Mouse (Mus musculus) common myeloid progenitor, adult 5-6 weeks (primary cell): ENCODE measurements around the gene Zdhhc14. TPM values are rescaled to one million over a fixed set of nuclear protein-coding genes. Genes with fewer than 3 reads are reported as not detected.
"Not testable (repeated sequence)": the region's sequence is repeated elsewhere in the genome, so short reads cannot be mapped to it uniquely, and the experiment has no call there.

ENCODE experiments used
- ATAC-seq: replicated peaks from 2 replicates; pipeline ENCODE4 v1.8.0; 2016; ENCODE audit warnings: low read depth, mild to moderate bottlenecking, moderate TSS enrichment, inconsistent platforms; ENCODE audit not compliant: poor library complexity, severe bottlenecking
- total RNA-seq: library from RNA; stranded (forward); fragments of 200-1000, 187-1606 nt; gene quantifications from 2 replicates; pipeline ENCODE4 v1.2.3, GENCODE M21; 2017

Gene Zdhhc14
- total RNA-seq, 1 experiment from 2014 or later, result 5.5 TPM

- ATAC-seq, result no peak
These were observed 102.7 kb downstream of the Zdhhc14 start for GRCm38 (mm10) chr17:5595068-5595467.

- ATAC-seq, result no peak; the same call in 1 of the 2 replicates
These were observed 104.1 kb downstream of the Zdhhc14 start for GRCm38 (mm10) chr17:5596490-5596889.

GRCm38 (mm10) chr17:5598999-5599398, 106.6 kb downstream of the Zdhhc14 start:
- no peak for ATAC-seq

GRCm38 (mm10) chr17:5600505-5601027, 108.2 kb downstream of the Zdhhc14 start:
- ATAC-seq, result no peak

DNA sequence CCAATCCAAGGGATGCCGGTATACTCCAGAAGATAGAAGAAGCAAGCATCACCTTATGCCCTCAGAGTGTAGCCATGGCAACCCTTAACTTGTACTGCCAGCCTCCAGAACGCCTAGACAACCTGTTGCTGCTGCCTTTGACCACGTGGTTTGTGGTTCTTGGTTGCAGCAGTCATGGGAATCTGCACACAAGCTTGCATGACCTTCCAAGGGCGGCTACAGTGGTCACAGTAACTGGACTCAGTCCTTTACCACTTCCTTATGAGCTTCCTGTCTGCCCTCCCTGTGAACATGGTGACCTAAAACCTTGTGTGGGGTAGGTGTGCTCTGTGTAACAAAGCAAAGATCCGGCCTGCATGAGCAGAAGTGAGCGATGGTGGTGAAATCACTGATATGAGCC, 109.6 kb downstream of the Zdhhc14 start:
- peak; percentile 62 for ATAC-seq

GRCm38 (mm10) chr17:5606151-5606591, 113.8 kb downstream of the Zdhhc14 start:
- ATAC-seq, result no peak

DNA sequence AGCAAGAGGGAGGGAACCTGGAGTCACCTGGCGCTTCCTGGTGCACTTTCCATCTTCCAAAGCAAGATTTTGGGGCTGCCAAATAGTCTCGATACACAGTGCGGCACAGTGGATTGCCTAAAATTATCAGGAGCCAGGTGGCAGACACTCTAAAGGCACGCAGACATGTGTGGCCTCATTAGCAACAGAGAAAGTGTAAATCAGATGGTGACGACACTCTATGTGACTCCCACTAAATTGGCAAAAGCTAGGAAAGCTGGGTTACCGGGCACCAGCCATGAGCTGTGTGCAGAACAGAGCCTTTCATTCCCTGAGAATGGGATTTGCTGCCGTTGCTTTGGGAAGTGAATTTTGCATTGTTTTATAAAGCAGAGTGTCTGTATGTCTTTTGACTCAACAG, 115.0 kb downstream of the Zdhhc14 start:
- ATAC-seq, result no peak

- no peak for ATAC-seq
These were observed 117.7 kb downstream of the Zdhhc14 start for GRCm38 (mm10) chr17:5609875-5610552.

GRCm38 (mm10) chr17:5612236-5612635, 119.9 kb downstream of the Zdhhc14 start:
- no peak for ATAC-seq

GRCm38 (mm10) chr17:5614771-5615318, 122.5 kb downstream of the Zdhhc14 start:
- ATAC-seq, result peak; percentile 32; the same call in 1 of the 2 replicates

DNA sequence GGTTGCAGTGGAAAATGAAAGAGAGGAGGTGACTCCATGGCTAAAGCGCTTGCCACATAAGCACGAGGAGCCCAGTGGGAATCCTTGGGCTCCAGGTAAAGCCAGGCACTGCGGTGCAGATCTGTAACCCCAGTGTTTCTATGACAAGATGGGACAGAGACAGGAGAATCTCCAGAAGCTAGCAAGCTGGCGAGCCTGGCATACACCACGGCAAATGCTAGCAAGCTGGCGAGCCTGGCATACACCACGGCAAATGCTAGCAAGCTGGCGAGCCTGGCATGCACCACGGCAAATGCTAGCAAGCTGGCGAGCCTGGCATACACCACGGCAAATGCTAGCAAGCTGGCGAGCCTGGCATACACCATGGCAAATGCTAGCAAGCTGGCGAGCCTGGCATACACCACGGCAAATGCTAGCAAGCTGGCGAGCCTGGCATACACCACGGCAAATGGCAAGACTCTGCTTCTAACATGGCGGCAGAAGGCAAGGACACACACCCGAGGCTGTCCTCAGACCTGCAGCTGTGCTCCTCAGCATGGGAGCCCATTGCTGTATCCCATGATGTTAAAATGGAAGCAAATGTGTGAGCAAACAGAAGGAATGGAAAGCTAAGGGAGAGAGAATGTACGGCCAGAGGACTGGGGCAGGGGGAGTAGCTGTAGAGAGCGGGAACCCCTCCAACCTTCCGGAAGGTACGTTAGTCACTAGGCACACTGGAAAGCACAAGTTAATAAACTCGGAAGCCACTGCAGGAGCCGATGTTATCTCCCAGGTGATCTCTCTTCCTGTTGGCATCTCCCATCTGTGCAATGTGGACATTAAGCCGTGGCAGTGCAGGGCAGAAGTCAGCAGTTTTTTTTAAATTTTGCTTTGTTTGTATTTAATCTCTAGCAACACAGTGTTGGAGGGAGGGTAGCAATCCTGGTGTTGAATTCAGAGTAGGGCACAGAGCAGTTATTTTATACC, 129.6 kb downstream of the Zdhhc14 start:
- no peak for ATAC-seq

DNA sequence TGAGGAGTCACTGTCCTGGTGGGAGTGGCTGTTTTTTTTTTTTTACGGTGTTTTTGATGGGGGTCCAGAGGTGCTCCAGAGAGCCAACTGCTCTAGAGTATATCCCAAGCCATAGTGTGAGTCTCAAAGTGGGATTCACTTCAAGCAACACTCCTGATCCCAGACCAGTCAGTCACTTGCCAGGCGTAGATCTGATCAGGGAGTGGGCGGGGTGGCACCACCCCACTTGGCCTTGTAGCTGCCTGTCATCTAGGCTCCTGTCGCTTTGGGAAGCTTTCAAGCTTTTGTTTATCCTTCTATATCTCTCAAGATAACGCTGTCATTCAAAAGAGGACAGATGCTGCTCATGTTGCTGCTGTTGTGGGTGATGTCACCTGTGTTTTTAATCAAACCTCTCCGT, 130.4 kb downstream of the Zdhhc14 start:
- no peak for ATAC-seq

GRCm38 (mm10) chr17:5623181-5623580, 130.8 kb downstream of the Zdhhc14 start:
- no peak for ATAC-seq

DNA sequence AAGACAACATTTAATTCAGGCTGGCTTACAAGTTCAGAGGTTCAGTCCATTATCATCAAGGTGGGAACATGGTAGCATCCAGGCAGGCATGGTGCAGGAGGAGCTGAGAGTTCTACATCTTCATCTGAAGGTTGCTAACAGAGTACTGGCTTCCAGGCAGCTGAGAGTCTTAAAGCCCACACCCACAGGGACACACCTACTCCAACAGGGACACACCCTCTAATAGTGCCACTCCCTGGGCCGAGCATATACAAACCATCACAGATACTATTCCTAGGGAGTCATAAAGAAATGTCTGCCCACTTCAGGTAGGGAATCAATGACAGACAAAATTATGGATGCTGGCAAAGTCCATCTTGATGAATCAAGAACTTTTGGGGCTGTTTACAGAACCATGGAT, 132.5 kb downstream of the Zdhhc14 start:
- not testable (repeated sequence) for ATAC-seq

DNA sequence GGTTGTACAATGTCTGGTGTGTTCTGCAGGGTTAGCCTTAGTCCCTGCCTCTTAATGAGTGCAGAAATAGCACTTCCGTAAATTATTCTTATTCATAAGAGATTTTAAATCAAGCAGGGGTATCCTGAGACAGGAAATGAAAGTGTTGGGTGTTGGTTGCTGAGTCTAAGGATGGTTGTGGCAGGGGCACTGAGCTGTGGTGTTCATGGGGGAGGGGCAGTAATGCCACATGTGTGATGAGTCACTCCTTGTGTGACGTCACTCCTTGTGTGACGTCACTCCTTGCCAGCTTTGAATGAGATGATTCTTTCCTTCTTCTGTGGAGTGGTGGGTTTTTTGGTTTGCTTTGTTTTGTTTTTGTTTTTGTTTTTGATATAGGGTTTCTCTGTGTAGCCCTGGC, 134.0 kb downstream of the Zdhhc14 start:
- ATAC-seq, result peak; percentile 80

DNA sequence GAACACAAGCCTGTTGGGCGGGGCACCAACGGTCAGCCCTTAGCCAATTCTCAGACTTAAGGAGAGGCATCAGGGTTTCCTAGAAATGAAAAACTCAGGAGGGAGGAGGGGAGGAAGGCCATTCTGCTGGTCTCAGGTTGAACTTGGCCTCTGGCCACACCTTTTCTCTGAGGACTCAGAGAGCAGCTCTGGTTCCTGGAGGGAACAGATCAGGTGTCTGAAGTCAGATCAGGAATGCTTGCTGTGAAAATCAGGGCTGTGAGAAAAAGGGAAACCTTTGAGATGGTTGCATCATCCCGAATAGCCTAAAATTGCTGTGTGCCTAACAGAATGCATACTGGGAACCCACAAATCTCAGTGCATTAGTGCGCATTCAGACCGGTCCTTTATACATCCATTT, 135.3 kb downstream of the Zdhhc14 start:
- no peak for ATAC-seq

DNA sequence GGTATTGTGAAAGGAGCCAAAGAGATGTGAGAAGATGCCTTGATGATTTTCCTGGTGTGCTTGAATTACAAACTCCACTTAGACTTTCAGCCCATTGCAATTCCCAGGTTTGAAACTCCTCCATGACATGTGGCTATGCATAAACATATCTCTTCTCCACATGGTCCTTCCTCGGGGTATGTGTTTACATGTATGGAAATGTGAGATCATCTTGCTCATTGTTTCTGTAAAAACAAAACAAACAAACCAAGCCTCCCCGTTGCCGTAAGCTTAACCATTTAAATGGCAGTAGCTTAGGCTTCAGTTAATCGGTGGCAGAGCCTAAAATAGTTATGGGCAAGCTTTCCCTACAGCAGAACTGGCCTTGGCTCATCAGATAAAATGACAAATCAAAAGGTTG, 137.3 kb downstream of the Zdhhc14 start:
- ATAC-seq, result no peak

- no peak for ATAC-seq
These were observed 142.9 kb downstream of the Zdhhc14 start for GRCm38 (mm10) chr17:5635254-5635653.

GRCm38 (mm10) chr17:5641436-5641835, 149.1 kb downstream of the Zdhhc14 start:
- ATAC-seq, result no peak

- no peak for ATAC-seq
These were observed 150.8 kb downstream of the Zdhhc14 start for GRCm38 (mm10) chr17:5642918-5643721.
